Mouse (Mus musculus) right cerebral cortex, postnatal 10 days (tissue): ENCODE measurements around the gene Igfbp7.

Experiments used
- DNase-seq, 2 experiments: peaks; one replicate each; pipeline ENCODE4 v3.0.0; 2021; ENCODE audit warnings: low spot score in 2 of 2

Igfbp7 gene

DNA sequence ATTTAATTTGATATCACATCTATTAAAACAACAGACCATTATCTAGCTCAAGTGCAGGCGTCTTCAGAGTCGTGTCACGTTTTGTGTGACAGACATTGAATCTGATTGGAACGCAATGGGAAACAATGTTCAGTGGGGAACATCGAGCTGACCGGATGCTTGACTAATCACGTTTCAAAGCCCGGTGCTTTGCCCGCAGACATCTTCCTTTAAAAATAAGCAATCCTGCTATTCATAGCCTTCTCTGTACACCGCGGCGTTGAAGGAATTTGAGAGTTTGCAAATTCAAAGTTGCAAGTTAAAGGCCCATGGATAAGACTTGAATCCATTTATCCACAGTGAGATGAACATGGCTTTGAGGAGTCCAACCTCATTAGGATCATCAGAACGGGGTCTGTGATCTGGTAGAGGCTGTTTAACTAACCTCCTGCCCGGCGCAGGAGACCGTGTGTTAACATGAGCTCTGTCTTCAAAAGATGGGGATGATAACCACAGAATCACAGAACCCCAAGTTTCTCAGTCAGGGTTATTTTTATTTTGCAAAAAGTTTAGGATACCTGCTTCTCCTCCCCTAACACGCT, 27.4 kb downstream of the Igfbp7 start:
- no peak for DNase-seq

DNA sequence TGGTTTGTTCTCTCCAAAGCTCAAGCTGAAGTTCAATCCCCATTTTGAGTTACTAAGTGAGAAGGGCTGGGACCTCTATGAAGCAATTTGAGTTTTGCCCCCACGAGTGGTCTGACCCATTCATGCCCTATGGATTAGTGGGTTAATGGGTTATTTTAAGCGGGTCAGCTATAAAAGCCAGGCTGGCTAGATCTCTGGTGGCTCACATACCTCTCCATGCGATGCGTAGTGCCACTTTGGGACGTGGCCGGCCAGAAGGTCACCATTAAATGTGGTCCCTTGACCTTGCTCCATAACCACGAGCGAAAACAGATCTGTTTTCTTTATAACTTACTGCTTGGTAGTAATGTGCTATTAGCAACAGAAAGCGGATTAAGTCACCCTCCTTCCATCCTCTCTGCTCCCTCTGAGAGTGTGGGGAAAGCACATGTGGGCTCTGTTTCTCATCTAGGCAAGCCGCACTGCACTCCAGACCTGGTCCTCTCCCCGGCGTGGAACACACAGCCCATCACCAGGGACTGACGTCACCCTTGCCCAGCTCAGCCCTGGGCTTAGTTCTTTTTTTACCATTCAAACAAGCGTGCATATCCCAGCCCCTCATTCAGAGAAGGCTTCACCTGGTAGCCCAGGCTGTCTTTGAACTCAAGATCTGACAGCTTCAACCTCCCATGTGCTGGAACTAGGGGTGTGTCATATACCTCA, 28.3 kb downstream of the Igfbp7 start:
- DNase-seq: no peak

DNA sequence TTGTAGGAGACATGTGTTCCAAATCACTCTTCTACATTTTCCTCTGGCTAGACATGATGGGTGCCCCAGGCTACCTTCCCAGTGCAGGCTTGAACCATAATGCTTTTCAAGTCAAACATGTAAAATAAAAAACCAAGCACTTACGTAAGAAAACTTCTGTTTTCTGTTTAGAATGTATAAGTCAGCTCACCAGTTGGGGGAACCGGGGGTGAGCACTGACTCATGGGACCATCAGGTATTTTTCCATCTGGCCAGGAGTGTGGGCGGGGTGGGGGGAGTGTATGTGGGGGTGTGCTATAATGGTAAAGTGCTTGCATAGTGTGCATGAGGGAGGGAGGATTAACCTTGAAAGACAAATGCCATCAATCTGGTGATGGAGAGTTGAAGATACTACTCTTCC, 29.8 kb downstream of the Igfbp7 start:
- no peak for DNase-seq

DNA sequence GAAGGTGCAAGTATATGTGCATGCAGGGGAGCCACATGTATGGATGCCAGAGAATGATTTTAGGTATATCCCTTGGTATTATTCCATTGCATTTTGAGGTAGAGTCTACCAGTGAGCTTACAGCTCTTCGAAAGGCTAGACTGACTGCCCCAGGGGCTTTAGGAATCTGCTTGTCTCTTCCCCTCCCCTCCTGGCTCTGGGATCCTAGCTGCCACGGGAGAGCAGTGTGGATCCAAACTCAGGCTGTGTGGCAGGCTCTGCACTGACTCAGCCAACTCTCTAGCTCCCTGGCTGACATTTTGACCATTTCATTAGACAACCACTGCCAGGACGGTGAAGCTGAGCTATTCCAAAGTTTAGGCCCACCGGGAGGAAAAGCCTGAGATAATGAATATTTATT, 32.3 kb downstream of the Igfbp7 start:
- no peak for DNase-seq

DNA sequence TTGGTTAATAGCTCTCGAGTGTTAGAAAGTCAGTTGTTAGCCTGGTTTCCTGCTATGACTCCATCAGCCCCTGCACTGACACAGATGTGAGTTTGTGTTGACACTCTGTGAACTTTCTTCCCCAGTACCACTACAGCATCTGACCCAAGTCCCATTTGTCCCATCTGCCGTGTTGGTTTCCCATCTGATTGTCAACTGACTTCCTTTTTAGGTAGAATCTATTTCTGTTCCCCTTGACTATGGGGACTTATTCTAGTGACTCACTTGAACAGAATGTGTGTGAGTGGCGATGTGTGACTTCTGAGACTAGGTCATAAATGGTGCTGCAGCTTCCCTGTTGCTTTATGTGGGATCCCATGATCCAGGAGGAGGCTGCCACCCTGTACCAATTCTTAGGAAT, 32.9 kb downstream of the Igfbp7 start:
- DNase-seq: no peak

DNA sequence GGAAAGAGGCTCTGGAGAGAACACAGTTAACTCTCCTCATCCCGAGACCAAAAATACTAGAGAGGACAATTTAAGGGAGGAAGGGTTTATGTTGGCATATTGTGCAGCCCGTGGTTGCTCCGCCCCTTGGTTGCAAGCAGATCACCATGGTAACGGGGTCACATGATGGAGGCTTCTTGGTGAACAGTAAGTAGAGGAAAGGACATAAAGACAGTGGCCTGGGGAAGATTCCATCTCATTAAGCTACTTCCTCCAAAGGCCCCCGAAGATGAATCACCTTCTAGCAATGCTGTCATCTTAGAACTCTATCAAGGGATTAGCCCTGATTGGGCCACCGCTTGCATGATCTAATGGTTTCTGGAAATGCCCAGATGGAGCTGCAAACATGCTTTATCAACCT, 35.1 kb downstream of the Igfbp7 start:
- no peak for DNase-seq

DNA sequence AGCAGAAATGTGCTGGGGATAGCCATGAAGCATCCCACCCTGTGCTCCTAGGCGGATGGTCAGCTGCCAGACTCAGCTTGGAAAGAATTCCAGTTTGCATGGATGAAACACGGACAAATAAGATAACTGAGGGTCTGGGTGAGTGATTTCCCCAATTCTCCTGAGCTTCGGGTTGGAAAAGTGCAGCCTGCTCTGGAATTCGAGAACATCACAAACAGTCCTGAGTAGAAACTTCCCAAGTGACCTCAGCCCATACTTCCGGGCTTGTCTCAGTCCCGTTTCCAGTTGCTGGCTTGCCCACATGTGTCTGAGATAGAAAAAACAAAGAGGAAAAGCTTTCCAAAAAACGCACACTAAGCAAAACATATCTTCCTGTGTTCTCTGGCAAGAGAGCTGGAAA, 35.6 kb downstream of the Igfbp7 start:
- no peak for DNase-seq

DNA sequence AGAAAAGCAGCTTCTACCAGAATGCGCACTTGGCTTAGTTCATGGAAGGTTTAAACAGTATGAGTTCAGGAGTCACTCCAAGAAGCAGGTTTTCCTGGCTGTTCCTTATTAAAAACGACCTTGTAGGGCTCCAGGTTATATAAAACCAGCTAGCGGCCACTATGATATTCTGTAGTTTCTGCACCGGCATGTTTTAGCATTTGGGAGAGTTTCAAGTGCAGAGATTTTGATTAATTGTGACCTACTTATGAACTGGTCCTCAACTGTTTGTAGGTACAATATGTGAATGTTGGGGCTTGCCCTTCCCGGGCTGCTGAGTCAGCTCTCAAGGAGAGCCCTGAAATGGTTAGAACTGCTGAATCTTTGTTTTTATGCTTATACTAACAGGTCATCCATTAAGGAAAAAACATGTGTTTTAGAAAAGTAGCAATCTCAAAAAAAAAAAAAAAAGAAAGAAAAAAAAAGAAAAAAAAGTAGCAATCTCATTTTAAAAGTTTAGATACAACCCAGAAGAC, 37.4 kb downstream of the Igfbp7 start:
- no peak for DNase-seq

DNA sequence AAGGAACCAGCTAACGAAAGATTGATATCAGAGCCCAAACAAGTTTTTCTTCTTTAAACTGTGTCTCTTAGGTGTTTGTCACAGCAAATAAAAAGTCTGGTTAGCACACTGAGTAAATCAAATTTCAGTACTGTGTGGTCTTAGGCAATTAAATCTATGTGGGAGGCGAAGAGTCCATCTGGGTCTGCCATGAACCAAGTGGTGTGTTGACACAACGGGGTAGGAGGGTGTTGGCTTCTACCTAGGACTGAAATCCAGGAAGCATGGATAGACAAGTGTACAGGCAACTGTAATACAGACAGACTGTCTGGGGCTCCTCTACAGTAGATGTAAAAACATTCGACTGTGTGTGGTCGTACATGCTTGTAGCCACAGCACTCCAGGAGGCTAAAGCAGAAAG, 38.4 kb downstream of the Igfbp7 start:
- DNase-seq: no peak

DNA sequence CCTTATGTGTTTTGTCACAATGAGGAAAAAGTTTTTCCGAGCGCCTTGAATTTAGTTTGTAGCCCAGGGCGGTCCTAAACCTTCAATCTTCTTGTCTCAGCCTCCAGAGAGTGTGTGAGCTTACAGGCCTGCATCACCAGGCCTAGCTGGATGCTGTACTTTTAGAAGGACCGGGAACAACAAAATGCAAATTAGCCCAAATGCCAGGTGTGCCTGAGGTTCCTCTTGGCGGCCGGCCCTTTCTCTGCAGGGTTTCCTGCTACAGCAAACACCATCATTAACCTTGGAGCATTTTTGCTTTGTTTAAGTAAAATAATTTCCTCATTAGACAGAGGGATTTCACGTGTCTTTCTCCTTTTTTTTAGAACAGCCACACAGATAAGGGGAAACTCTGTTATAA, 39.6 kb downstream of the Igfbp7 start:
- DNase-seq: no peak

DNA sequence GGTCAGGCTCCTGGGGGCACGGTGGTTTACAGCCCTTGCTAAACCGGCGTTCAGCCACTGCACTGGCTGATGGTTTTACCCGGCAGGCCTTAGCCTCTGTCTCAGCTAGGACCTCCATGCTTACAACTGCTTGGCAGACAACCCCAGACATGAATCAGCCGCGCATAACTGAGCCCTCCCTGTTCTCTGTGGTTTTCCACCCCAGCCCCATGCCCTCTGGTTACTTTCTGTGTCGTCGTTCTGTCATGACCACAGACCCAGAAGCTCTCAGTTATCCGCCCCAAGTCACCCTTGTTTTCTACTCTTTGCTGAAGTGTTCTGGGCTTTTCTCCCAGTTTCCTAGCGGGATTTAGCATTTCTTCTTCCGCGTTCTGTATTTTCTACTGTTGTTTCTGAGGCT, 40.2 kb downstream of the Igfbp7 start:
- no peak for DNase-seq

DNA sequence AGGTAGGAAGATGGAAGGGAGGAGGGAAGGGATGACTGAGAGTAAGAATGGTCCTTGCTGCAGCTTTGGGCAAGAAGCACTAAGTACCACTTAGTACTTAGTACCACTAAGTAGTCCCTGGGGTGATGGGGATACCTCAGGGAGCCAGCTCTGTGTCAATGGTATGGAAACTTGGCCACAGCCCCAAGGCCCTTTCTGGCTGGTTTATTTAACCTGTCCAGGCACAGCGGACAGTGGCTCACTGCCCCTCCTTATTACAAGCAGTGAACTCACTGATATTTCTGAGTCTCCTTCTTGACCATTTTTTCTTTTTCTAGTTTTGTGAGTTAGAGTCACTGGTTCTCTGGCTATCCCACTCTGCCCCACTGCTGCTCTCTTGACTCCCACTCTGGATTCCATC, 40.7 kb downstream of the Igfbp7 start:
- DNase-seq: no peak

DNA sequence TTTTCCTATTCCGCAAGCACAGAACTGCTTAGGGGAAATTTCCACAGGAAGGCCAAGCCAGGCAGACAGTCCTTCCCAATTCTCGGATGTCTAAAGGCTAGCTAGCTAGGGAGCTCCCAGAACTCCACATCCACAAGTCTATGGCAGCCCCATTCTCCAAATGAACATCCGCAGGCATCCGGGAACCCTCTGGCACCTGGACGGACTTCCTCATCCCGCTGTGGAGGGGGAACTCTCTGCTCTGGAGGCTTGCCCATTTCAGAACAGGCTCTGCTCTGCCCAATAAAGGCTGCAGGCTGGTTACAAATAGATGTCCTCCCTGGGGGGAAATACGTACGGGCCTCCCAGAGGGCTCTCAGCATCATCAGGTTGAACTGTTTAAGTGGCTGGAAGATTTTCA, 41.5 kb downstream of the Igfbp7 start:
- DNase-seq: no peak

DNA sequence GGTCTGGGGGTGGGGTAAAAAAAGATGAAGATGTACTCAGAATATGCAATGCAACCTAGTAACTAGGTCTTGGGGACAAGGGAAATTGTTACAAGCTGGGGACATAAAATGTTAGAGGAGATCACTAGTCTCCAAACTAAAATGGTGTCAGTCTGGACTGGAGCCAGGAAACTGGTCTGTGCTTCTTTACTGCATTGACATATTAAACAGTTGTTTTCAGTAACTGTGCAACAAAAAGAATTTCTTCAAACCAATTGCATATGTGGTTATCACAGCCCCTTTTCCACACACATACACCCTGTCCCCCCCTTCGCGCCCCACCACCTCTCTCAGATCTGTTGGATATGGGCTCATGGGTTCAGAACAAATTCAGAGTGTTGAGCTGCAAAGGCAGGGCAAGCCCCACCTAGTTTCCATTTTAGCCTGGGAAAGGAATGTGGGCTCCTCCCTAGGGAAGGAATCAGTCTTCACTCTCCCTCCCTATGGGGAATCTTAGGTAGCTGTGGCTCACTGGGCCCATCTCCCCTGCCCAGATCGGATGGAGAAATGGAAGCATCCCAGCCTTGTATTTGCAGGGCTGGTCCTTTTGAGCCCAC, 43.3 kb downstream of the Igfbp7 start:
- no peak for DNase-seq

DNA sequence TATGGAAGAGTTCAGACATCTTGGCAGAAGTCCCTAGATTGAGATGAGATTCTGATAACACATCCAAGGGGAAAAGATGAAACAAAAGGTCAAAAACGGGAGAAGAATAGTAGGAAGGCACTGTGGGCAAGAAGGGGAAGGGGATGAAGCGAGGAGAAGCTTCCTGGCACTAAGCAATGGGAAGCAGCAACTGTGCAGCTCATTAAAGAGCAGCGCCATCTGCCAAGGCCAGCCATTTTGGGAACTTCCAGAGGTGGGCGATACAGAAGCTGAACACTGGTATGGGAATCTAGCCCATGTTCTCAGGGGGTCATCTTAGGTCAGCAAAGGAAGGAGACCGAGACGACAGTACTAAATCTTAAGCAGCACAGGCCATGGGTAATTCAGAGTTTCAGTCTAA, 44.2 kb downstream of the Igfbp7 start:
- peak; percentile 41 to 49 for DNase-seq

DNA sequence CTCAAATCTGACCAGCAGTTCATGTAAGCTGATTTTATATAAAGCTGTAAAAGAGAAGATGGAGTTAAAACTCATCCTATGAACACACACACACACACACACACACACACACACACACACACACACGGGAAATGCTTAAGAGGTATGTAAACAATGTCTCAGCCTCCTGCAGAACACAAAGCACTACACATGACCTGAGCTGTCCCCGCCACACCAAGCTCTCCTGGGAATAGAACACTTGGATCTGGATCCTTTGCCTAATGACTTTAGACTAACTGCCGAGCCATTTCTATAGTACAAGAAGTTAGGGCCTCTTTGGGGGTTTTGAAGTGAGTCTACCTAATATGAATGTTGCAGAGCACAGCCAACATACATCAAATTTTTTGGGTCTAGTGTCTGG, 45.7 kb downstream of the Igfbp7 start:
- no peak for DNase-seq

DNA sequence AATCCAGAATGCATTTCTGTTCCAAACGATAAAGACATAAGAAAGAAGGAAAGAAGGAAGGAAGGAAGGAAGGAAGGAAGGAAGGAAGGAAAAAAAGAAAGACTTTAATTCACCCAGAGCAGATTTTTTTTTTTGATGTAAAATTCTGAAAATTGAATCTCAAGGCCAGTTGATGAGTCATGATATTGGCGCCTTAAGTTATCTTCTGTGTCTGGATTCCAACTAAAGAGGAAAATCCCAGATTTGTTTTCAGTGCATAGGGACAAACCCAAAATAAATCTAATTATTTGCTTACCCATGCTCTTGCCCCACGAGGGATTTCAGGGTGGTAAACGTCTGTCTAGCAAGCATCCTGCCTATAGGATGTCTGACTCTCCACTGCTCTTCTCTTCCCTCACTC, 46.8 kb downstream of the Igfbp7 start:
- DNase-seq: no peak

DNA sequence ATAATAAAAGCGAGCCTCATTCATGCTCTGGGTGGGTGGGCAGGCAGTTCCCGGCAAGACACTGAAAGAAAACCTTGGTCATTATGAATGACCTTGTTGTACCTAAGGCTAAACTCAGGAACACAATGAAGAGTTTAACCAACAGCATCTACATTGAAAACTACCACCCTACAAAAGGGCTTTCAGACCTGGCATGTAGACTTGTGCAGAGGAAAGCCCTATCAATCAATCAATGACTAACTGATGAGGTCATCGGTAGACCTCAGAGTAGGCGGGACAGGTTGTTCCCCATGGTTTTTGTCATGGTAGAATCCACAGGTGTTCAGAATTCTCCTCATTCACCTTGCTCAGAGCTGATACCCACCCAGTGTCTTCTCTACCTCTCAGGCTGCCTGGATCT, 47.9 kb downstream of the Igfbp7 start:
- DNase-seq: no peak

DNA sequence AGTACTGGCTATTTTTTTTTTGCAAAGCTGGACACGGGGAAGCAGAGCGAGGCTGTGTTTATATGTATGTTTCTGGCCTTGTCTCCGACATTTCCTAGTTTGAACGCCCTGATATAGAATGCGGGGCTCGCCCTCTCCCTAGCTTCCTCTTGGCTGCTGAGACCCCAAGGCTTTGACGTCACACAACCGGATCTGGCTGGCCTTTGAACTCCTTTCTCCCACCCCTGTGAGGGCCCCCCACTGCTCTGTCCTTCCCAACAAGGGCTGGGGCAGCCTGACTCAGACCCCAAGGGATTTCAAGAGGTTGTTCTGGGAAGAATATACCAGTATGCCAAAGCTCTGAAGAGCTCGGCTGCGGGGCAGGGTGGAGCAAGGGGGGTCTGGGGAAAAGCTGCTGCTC, 49.5 kb downstream of the Igfbp7 start:
- no peak for DNase-seq

DNA sequence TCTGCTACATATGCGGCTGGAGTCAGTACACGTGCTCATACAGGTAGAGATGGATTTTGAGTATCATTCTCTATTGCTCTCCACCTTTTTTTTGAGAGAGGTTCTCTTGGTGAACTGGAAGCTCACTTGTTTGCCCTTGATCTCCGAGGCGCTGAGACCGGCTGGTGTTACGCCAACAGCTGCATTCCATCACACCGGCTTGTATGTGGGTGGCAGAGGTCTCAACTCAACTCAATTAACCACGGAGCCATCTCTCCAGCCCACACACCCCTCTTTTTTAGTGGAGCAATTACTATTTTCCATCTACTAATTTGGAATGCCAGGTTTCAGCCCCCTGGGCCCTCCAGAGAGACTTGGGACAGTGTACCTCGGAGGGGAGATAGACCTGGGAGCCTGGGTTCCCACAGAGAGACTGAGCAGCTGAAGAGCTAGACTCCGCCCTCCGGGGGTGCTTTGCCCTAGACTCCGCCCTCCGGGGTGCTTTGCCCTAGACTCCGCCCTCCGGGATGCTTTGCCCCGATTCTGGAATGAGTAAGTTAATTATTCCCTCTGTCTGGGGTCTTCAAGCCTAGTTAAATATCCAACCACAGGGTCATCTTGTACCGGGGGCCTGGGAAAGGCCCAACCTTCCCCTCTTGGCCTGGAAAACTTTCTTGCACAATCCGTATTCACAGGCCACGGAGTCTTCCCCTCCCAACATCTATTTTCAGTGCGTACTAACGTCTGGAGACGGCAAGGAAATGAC, 50.3 kb downstream of the Igfbp7 start:
- no peak for DNase-seq

DNA sequence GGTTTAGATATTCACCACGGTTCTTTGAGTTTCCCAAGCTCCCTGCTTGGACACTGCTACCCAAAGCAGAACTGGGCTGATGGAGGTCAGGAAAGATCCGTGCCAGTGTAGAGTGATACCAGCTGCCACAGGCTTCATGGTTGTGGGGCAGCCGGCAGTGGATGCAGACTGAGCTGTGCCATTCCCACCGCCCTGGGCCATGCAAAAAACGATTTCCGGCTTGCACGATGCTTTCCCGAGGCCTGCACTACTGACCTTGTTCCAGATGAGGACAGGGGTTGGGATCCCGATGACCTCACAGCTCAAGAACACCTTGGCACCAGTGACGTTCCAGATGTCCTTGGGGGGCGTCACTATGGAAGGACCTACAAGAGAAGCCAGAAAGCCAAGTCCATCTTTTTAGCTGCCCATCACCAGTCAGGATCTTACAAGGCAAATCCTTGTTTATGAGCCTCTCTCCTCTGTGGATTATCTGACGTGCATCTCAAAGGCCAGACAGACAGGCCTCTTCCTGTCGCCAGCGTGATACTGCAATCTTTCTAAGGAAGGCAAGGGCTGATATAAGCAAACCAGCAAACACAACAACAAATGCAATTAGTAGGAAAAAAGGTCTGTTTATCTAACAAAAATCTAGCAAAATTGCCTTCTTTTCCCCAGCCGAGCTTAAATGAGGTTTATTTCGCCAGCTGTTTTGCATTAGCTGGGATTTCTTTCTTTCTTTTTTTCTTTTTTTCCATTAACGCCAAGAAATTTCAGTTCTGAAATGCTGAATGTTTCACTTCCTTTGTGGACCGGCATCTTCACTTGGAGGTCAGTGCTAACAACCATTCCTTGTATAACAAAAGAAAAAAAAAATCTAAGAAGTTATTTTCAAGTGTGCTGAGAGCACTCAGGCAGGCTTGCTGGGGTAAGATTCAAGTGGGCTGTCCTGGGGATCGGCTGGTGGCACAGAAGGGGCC, 52.3 kb downstream of the Igfbp7 start:
- no peak for DNase-seq
